Mouse (Mus musculus): Measurements from ENCODE around the gene Rab3ip.

The Rab3ip gene

GRCm38 (mm10) chr10:116871329-116872015 lies 79.1 kb downstream of the Rab3ip start:
- no peak for DNase-seq (ENCODE audit: low spot score)

GRCm38 (mm10) chr10:116870819-116871218 lies 79.8 kb downstream of the Rab3ip start:
- no peak for DNase-seq (ENCODE audit: low spot score)

All from lung, postnatal 25 days (tissue).